Mouse (Mus musculus): Measurements from ENCODE around the gene Ttll8. TPM values are rescaled to one million over a fixed set of nuclear protein-coding genes. Genes with fewer than 3 reads are reported as not detected.

Ttll8 gene
- total RNA-seq, 2 experiments from 2014 or later: not detected

Other genes starting within 250 kb of the Ttll8 start
- gene Brd1, start 220.2 kb downstream of the Ttll8 start, total RNA-seq (2021): 10 to 100 TPM; 45.1 to 46.7 TPM
- 10 to 100 TPM; 17.8 to 18.9 TPM for gene Zbed4, start 202.8 kb downstream of the Ttll8 start, total RNA-seq (2021)
- 1 to 10 TPM; 6.6 to 9.0 TPM for gene Alg12, start 135.1 kb downstream of the Ttll8 start, total RNA-seq (2021)
- gene Creld2, start 134.8 kb downstream of the Ttll8 start, total RNA-seq (2021): 10 to 100 TPM; 20.2 to 25.7 TPM
- gene Pim3, start 92.2 kb downstream of the Ttll8 start, total RNA-seq (2021): 10 to 100 TPM; 36.8 to 40.2 TPM
- not detected for gene Mlc1, start 24.6 kb upstream of the Ttll8 start, total RNA-seq (2021)
- 100 to 1,000 TPM; 109 to 121 TPM for gene Mov10l1, start 28.5 kb upstream of the Ttll8 start, total RNA-seq (2021)
- 1 to 10 TPM; 2.1 to 2.3 TPM for gene Panx2, start 105.3 kb upstream of the Ttll8 start, total RNA-seq (2021)
- 10 to 100 TPM; 45.1 to 47.6 TPM for gene Trabd, start 120.7 kb upstream of the Ttll8 start, total RNA-seq (2021)
- gene Selenoo, start 134.7 kb upstream of the Ttll8 start, total RNA-seq (2021): 10 to 100 TPM; 10.0 to 10.2 TPM
- 10 to 100 TPM; 15.9 to 16.1 TPM for gene Tubgcp6, start 168.7 kb upstream of the Ttll8 start, total RNA-seq (2021)
- gene Hdac10, start 174.3 kb upstream of the Ttll8 start, total RNA-seq (2021): 1 to 10 TPM; 9.0 to 9.5 TPM
- gene Mapk12, start 186.3 kb upstream of the Ttll8 start, total RNA-seq (2021): 10 to 100 TPM; 28.8 to 28.9 TPM
- gene Mapk11, start 195.2 kb upstream of the Ttll8 start, total RNA-seq (2021): 1 to 10 TPM; 4.1 to 5.4 TPM
- 100 to 1,000 TPM; 132 to 137 TPM for gene Plxnb2, start 226.4 kb upstream of the Ttll8 start, total RNA-seq (2021)
- gene Dennd6b, start 242.1 kb upstream of the Ttll8 start, total RNA-seq (2021): 10 to 100 TPM in 1 of 2 experiments, 1 to 10 TPM in 1; 8.7 to 10.3 TPM